Mouse (Mus musculus) midbrain, embryonic 11.5 days (tissue): ENCODE data around the gene Ccnt1. TPM values are rescaled to one million over a fixed set of nuclear protein-coding genes. Genes with fewer than 3 reads are reported as not detected.
A peak's percentile ranks its signal among the peaks of the same experiment; 100 is the strongest.

ENCODE experiments used
- ATAC-seq: fragments of 200-750 bp; cut with Nextera tagmentation; 2 replicates; pipeline ENCODE4 v1.8.0; 2017; ENCODE audit warnings: moderate TSS enrichment, moderate library complexity; ENCODE audit not compliant: low FRiP score
- DNase-seq: peaks from one replicate; pipeline ENCODE4 v3.0.0; 2015; ENCODE audit warnings: low spot score; ENCODE audit errors: missing footprints
- H3K27ac ChIP-seq: fragments of 300-500 bp; sonication (generic); 2 replicates; pipeline ENCODE4 v1.5.1; 2014; ENCODE audit warnings: low read depth, low read length
- H3K27me3 ChIP-seq: fragments of 300-500 bp; sonication (generic); 2 replicates; pipeline ENCODE4 v1.6.1; 2014; ENCODE audit warnings: mild to moderate bottlenecking, low read length, moderate library complexity, mixed read lengths; ENCODE audit not compliant: control insufficient read depth, insufficient read depth
- H3K36me3 ChIP-seq: fragments of 300-500 bp; sonication (generic); 2 replicates; pipeline ENCODE4 v1.6.1; 2014; ENCODE audit warnings: mild to moderate bottlenecking, low read length, moderate library complexity, mixed read lengths; ENCODE audit not compliant: control insufficient read depth, insufficient read depth
- H3K4me1 ChIP-seq: fragments of 300-500 bp; sonication (generic); 2 replicates; pipeline ENCODE4 v1.6.1; 2014; ENCODE audit warnings: low read length; ENCODE audit not compliant: control insufficient read depth, insufficient read depth
- H3K4me2 ChIP-seq: fragments of 300-500 bp; sonication (generic); 2 replicates; pipeline ENCODE4 v1.6.1; 2014; ENCODE audit warnings: mild to moderate bottlenecking, moderate library complexity
- H3K4me3 ChIP-seq: fragments of 300-500 bp; sonication (generic); 2 replicates; pipeline ENCODE4 v1.5.1; 2014; ENCODE audit warnings: low read depth, low read length
- H3K9ac ChIP-seq: fragments of 300-500 bp; sonication (generic); 2 replicates; pipeline ENCODE4 v1.6.1; 2014; ENCODE audit warnings: low read length
- H3K9me3 ChIP-seq: fragments of 300-500 bp; sonication (generic); 2 replicates; pipeline ENCODE4 v1.6.1; 2016; ENCODE audit warnings: low read length; ENCODE audit not compliant: control insufficient read depth
- WGBS: fragments of 180-500 bp; shearing (Covaris S2); extraction: QIAGEN DNeasy Blood & Tissue Kit; methylation state at CpG from one replicate; pipeline ENCODE4 v1.1.7; 2014; 5-methylcytosine and 5-hydroxymethylcytosine counted together
- polyA plus RNA-seq: library from polyadenylated mRNA; unstranded; fragments of >200 nt; fragmentation: Nextera tagmentation; extraction: Ambion mirVana; gene quantifications from 2 replicates; pipeline ENCODE4 v1.2.1, GENCODE M21; 2014

Ccnt1 gene
- polyA plus RNA-seq, 1 experiment from 2014 or later: 60.7 TPM

GRCm38 (mm10) chr15:98568256-98569033 is 2.3 kb downstream of the Ccnt1 start:
- Histone ChIP-seq H3K4me1 (peaks cover 19% of the 10 kb centered on the region), H3K36me3 (peaks cover 3% of the 10 kb centered on the region; the same call in 1 of the 2 replicates), H3K27me3 (no peaks in the 10 kb centered on the region), H3K4me3 (peak overlapping the region; percentile 97), H3K9me3 (no peaks in the 10 kb centered on the region), H3K9ac (peak overlapping the region; percentile 91), H3K27ac (peak overlapping the region; percentile 82), H3K4me2 (peak overlapping the region; percentile 64)
- WGBS: 12% methylated on average over 22 of the region's 22 CpGs
- ATAC-seq: peak; percentile 9; the same call in 1 of the 2 replicates
- peak; percentile 90 for DNase-seq

- Histone ChIP-seq H3K4me1 (peaks cover 19% of the 10 kb centered on the region), H3K27ac (peak overlapping the region; percentile 82), H3K4me3 (peak overlapping the region; percentile 97), H3K4me2 (peak overlapping the region; percentile 64), H3K9me3 (no peaks in the 10 kb centered on the region), H3K27me3 (no peaks in the 10 kb centered on the region), H3K36me3 (peaks cover 5% of the 10 kb centered on the region; the same call in 1 of the 2 replicates), H3K9ac (peak overlapping the region; percentile 91)
- peak; percentile 97 for ATAC-seq
- WGBS: under 1% methylated on average over 87 of the region's 88 CpGs
- peak; percentile 100 for DNase-seq
Observed at GRCm38 (mm10) chr15:98567278-98568134, 3.2 kb downstream of the Ccnt1 start.

GRCm38 (mm10) chr15:98566973-98567277 is 3.8 kb downstream of the Ccnt1 start:
- Histone ChIP-seq H3K27me3 (no peaks in the 10 kb centered on the region), H3K27ac (peak overlapping the region; percentile 80), H3K4me1 (peaks cover 19% of the 10 kb centered on the region), H3K9me3 (no peaks in the 10 kb centered on the region), H3K4me2 (peak overlapping the region; percentile 64), H3K4me3 (peak overlapping the region; percentile 97), H3K36me3 (peaks cover 5% of the 10 kb centered on the region; the same call in 1 of the 2 replicates), H3K9ac (peak overlapping the region; percentile 88)
- ATAC-seq (no peak), DNase-seq (no peak)
- under 1% methylated on average over 15 of the region's 15 CpGs for WGBS

- no peak overlapping the region for H3K4me3 ChIP-seq
- no peak for DNase-seq
- no peak overlapping the region for H3K4me2 ChIP-seq
- 88% methylated on average over 5 of the region's 5 CpGs for WGBS
- H3K27me3 ChIP-seq: no peaks in the 10 kb centered on the region
- no peak for ATAC-seq
- H3K4me1 ChIP-seq: no peaks in the 10 kb centered on the region
- no peaks in the 10 kb centered on the region for H3K9me3 ChIP-seq
- H3K27ac ChIP-seq: no peak overlapping the region
- H3K36me3 ChIP-seq: peaks cover 14% of the 10 kb centered on the region
- no peak overlapping the region for H3K9ac ChIP-seq
Observed at GRCm38 (mm10) chr15:98557186-98557585, 13.5 kb downstream of the Ccnt1 start.

GRCm38 (mm10) chr15:98555881-98556280 is 14.8 kb downstream of the Ccnt1 start:
- H3K36me3 ChIP-seq: peaks cover 22% of the 10 kb centered on the region
- 96% methylated on average over 4 of the region's 4 CpGs for WGBS

GRCm38 (mm10) chr15:98552758-98553157 is 18.0 kb downstream of the Ccnt1 start:
- DNase-seq (no peak), ATAC-seq (no peak)
- H3K4me3 ChIP-seq: no peak overlapping the region
- no peak overlapping the region for H3K4me2 ChIP-seq
- no peak overlapping the region for H3K27ac ChIP-seq
- H3K9me3 ChIP-seq: no peaks in the 10 kb centered on the region
- H3K4me1 ChIP-seq: no peaks in the 10 kb centered on the region
- H3K36me3 ChIP-seq: peaks cover 18% of the 10 kb centered on the region
- no peak overlapping the region for H3K9ac ChIP-seq
- WGBS: 84% methylated on average over 2 of the region's 2 CpGs
- H3K27me3 ChIP-seq: no peaks in the 10 kb centered on the region

More at GRCm38 (mm10) chr15:98555881-98556280, 14.8 kb downstream of the Ccnt1 start:
- Histone ChIP-seq H3K4me1 (no peaks in the 10 kb centered on the region), H3K27me3 (no peaks in the 10 kb centered on the region), H3K4me2 (no peak overlapping the region), H3K4me3 (no peak overlapping the region), H3K27ac (no peak overlapping the region), H3K9me3 (no peaks in the 10 kb centered on the region), H3K9ac (no peak overlapping the region)
- DNase-seq (no peak), ATAC-seq (no peak)

GRCm38 (mm10) chr15:98546843-98547242 is 23.9 kb downstream of the Ccnt1 start:
- H3K27ac ChIP-seq: no peak overlapping the region
- no peak overlapping the region for H3K4me3 ChIP-seq
- ATAC-seq (no peak), DNase-seq (no peak)
- 96% methylated on average over 5 of the region's 5 CpGs for WGBS
- H3K27me3 ChIP-seq: no peaks in the 10 kb centered on the region
- H3K9me3 ChIP-seq: no peaks in the 10 kb centered on the region
- no peak overlapping the region for H3K4me2 ChIP-seq
- H3K4me1 ChIP-seq: no peaks in the 10 kb centered on the region
- peaks cover 22% of the 10 kb centered on the region for H3K36me3 ChIP-seq
- no peak overlapping the region for H3K9ac ChIP-seq

GRCm38 (mm10) chr15:98545151-98545550 is 25.6 kb downstream of the Ccnt1 start:
- no peak for ATAC-seq
- Histone ChIP-seq H3K36me3 (peaks cover 15% of the 10 kb centered on the region), H3K4me3 (no peak overlapping the region), H3K27me3 (no peaks in the 10 kb centered on the region), H3K27ac (no peak overlapping the region), H3K9me3 (no peaks in the 10 kb centered on the region), H3K4me1 (no peaks in the 10 kb centered on the region), H3K9ac (no peak overlapping the region), H3K4me2 (no peak overlapping the region)
- no peak for DNase-seq
- 92% methylated on average over 3 of the region's 3 CpGs for WGBS

GRCm38 (mm10) chr15:98543341-98543740 is 27.4 kb downstream of the Ccnt1 start:
- H3K4me3 ChIP-seq: no peak overlapping the region
- no peak overlapping the region for H3K27ac ChIP-seq
- H3K36me3 ChIP-seq: peaks cover 15% of the 10 kb centered on the region
- no peaks in the 10 kb centered on the region for H3K27me3 ChIP-seq
- H3K9me3 ChIP-seq: no peaks in the 10 kb centered on the region
- no peak for DNase-seq
- no peak overlapping the region for H3K4me2 ChIP-seq
- no peak for ATAC-seq
- no peaks in the 10 kb centered on the region for H3K4me1 ChIP-seq
- 92% methylated on average over 4 of the region's 4 CpGs for WGBS
- no peak overlapping the region for H3K9ac ChIP-seq
